8 mouse cellular contexts compared by ENCODE assay signal in genomic region chr4:137912768-137913305, GRCm38 (mm10). TPM values are rescaled to one million over a fixed set of nuclear protein-coding genes. Genes with fewer than 3 reads are reported as not detected.
DNase-seq lines count a peak whose midpoint lies in the region; ATAC-seq and TF ChIP-seq lines count a peak whose summit lies in the region.

No protein-coding gene starts in this region.

- DNase-seq in lung, postnatal 0 days (ENCODE audit: low spot score) = no peak
- no peak for DNase-seq in lung, postnatal 10 days
- DNase-seq in limb, embryonic 14.5 days (ENCODE audit: low spot score) = no peak
- DNase-seq in stomach, postnatal 0 days (ENCODE audit: low spot score) = no peak
- DNase-seq in left cerebral cortex, postnatal 25 days (ENCODE audit: low spot score in 2 of 2) = no peak
- no peak for DNase-seq in T-cell, adult 2 months (ENCODE audit: low spot score)
- no peak for DNase-seq in cerebellum, postnatal 4 days (ENCODE audit: low spot score in 2 of 2)

- TF ChIP-seq EP300 in lung, postnatal 0 days (IDR thresholded peaks at IDR 0.05) = no peak
- TF ChIP-seq EP300 in stomach, postnatal 0 days (optimal IDR thresholded peaks at IDR 0.05) = no peak

- ATAC-seq in lung, postnatal 0 days = no peak
- no peak for ATAC-seq in hindbrain, embryonic 12.5 days (ENCODE audit: low FRiP score)
- ATAC-seq in limb, embryonic 14.5 days (ENCODE audit: low FRiP score, low read depth) = no peak
- no peak for ATAC-seq in stomach, postnatal 0 days (ENCODE audit: low FRiP score, low TSS enrichment)

- no peaks in the 10 kb centered on the region for H3K27me3 ChIP-seq in lung, postnatal 0 days (replicated peaks; ENCODE audit: insufficient read depth, low read length)
- peaks cover 9% of the 10 kb centered on the region for H3K27me3 ChIP-seq in hindbrain, embryonic 12.5 days
- H3K27me3 ChIP-seq in limb, embryonic 14.5 days (ENCODE audit: control insufficient read depth, insufficient read depth, low read length) = no peaks in the 10 kb centered on the region
- no peaks in the 10 kb centered on the region for H3K27me3 ChIP-seq in stomach, postnatal 0 days (ENCODE audit: control insufficient read depth, insufficient read depth, low read length)

- WGBS in lung, postnatal 0 days = 52% methylated on average over 12 of the region's 13 CpGs
- 52% methylated on average over 13 of the region's 13 CpGs for WGBS in hindbrain, embryonic 12.5 days
- WGBS in limb, embryonic 14.5 days = 50% methylated on average over 12 of the region's 13 CpGs
- WGBS in stomach, postnatal 0 days = 43% methylated on average over 12 of the region's 13 CpGs

- TF ChIP-seq POLR2A in limb, embryonic 14.5 days (IDR thresholded peaks at IDR 0.05; ENCODE audit: borderline replicate concordance, extremely low read depth, insufficient read depth, insufficient read length) = no peak

- H3K4me2 ChIP-seq in lung, postnatal 0 days (replicated peaks; ENCODE audit: low read depth, low read length) = peak overlapping the region; percentile 64
- peak overlapping the region; percentile 98 for H3K4me2 ChIP-seq in hindbrain, embryonic 12.5 days (replicated peaks)
- H3K4me2 ChIP-seq in limb, embryonic 14.5 days (replicated peaks; ENCODE audit: low read depth, low read length, severe bottlenecking) = peak overlapping the region; percentile 74
- H3K4me2 ChIP-seq in stomach, postnatal 0 days (replicated peaks; ENCODE audit: low read depth) = peak overlapping the region; percentile 84

- H3K36me3 ChIP-seq in lung, postnatal 0 days (ENCODE audit: insufficient read depth, low read length) = no peaks in the 10 kb centered on the region
- no peaks in the 10 kb centered on the region for H3K36me3 ChIP-seq in hindbrain, embryonic 12.5 days
- no peaks in the 10 kb centered on the region for H3K36me3 ChIP-seq in limb, embryonic 14.5 days (ENCODE audit: control insufficient read depth, insufficient read depth, low read length)
- no peaks in the 10 kb centered on the region for H3K36me3 ChIP-seq in stomach, postnatal 0 days (ENCODE audit: control insufficient read depth, insufficient read depth, low read length)

- H3K9ac ChIP-seq in lung, postnatal 0 days (replicated peaks; ENCODE audit: low read depth) = no peak overlapping the region
- H3K9ac ChIP-seq in hindbrain, embryonic 12.5 days = peak overlapping the region; percentile 67
- H3K9ac ChIP-seq in limb, embryonic 14.5 days (ENCODE audit: low read depth, low read length, severe bottlenecking) = peak overlapping the region; percentile 46
- H3K9ac ChIP-seq in stomach, postnatal 0 days (ENCODE audit: low read length) = peak overlapping the region; percentile 47

- no peaks in the 10 kb centered on the region for H3K9me3 ChIP-seq in lung, postnatal 0 days (ENCODE audit: low read length)
- no peaks in the 10 kb centered on the region for H3K9me3 ChIP-seq in hindbrain, embryonic 12.5 days (replicated peaks)
- H3K9me3 ChIP-seq in limb, embryonic 14.5 days (ENCODE audit: control insufficient read depth, low read length) = no peaks in the 10 kb centered on the region
- no peaks in the 10 kb centered on the region for H3K9me3 ChIP-seq in stomach, postnatal 0 days (ENCODE audit: control insufficient read depth, low read length)

- H3K4me3 ChIP-seq in lung, postnatal 0 days (ENCODE audit: low read depth, low read length) = 0 out of 2 replicates have a peak overlapping the region, but pooled peaks have one; percentile 27
- peak overlapping the region; percentile 47; the same call in 1 of the 2 replicates for H3K4me3 ChIP-seq in hindbrain, embryonic 12.5 days
- H3K4me3 ChIP-seq in limb, embryonic 14.5 days (replicated peaks; ENCODE audit: low read length) = peak overlapping the region; percentile 55
- H3K4me3 ChIP-seq in stomach, postnatal 0 days (ENCODE audit: low read depth, low read length) = peak overlapping the region; percentile 46

- peaks cover 18% of the 10 kb centered on the region; the same call in 1 of the 2 replicates for H3K4me1 ChIP-seq in lung, postnatal 0 days (ENCODE audit: insufficient read depth, low read depth, low read length)
- peaks cover 23% of the 10 kb centered on the region for H3K4me1 ChIP-seq in hindbrain, embryonic 12.5 days
- peaks cover 29% of the 10 kb centered on the region for H3K4me1 ChIP-seq in limb, embryonic 14.5 days (ENCODE audit: control insufficient read depth, insufficient read depth, low read length)
- H3K4me1 ChIP-seq in stomach, postnatal 0 days (replicated peaks; ENCODE audit: control insufficient read depth, insufficient read depth) = peaks cover 10% of the 10 kb centered on the region; the same call in 1 of the 2 replicates

- no peak for TF ChIP-seq CTCF in lung, postnatal 0 days (IDR thresholded peaks at IDR 0.05)
- no peak for TF ChIP-seq CTCF in stomach, postnatal 0 days (IDR thresholded peaks at IDR 0.05; ENCODE audit: low read depth)

- no peak overlapping the region for H3K27ac ChIP-seq in lung, postnatal 0 days (ENCODE audit: low read length)
- no peak overlapping the region for H3K27ac ChIP-seq in hindbrain, embryonic 12.5 days
- peak overlapping the region; percentile 26; the same call in 1 of the 2 replicates for H3K27ac ChIP-seq in limb, embryonic 14.5 days (replicated peaks; ENCODE audit: low read depth, low read length)
- H3K27ac ChIP-seq in stomach, postnatal 0 days (replicated peaks) = no peak overlapping the region

- intact Hi-C loops in left cerebral cortex, postnatal 25 days (cut with DNase I) = no loop called here

RNA-seq across cellular contexts. Expression of gene Ece1, which starts 50.8 kb away (rescaled TPM):
- polyA plus RNA-seq in lung, postnatal 0 days (2015; fragmentation: Nextera tagmentation; extraction: Ambion mirVana) = 65.7 and 80.9 TPM in 2 replicates
- polyA plus RNA-seq in hindbrain, embryonic 12.5 days (2016; fragmentation: Nextera tagmentation; extraction: Ambion mirVana) = 20.1 and 38.1 TPM in 2 replicates
- polyA plus RNA-seq in limb, embryonic 14.5 days (2012; rRNA removed) = 28.9 and 42.4 TPM in 2 replicates
- polyA plus RNA-seq in limb, embryonic 14.5 days (2014; fragmentation: Nextera tagmentation; extraction: Ambion mirVana) = 44.3 and 45.7 TPM in 2 replicates
- polyA plus RNA-seq in stomach, postnatal 0 days (2015; fragmentation: Nextera tagmentation; extraction: Ambion mirVana) = 22.9 and 29.8 TPM in 2 replicates
- 10 to 100 TPM; 70.5 to 72.2 TPM for total RNA-seq in left cerebral cortex, postnatal 25 days (2021)
